Mouse (Mus musculus): ENCODE measurements around the gene Fcor.

GRCm38 (mm10) chr8:3621199-3621970 is 50.8 kb downstream of the Fcor start, which contains the start of the genes Xab2 and Pet100:
- peak; percentile 70 for TF ChIP-seq POLR2A (IDR thresholded peaks at IDR 0.05; ENCODE audit: low read depth, low read length)
- TF ChIP-seq CTCF (IDR thresholded peaks at IDR 0.05; ENCODE audit: extremely low read depth, insufficient read depth, insufficient read length, insufficient replicate concordance) = no peak
